Mouse (Mus musculus) cerebellum, postnatal 4 days (tissue): ENCODE data around the gene Flii.

ENCODE experiments used
- DNase-seq, 2 experiments: peaks; one replicate each; pipeline ENCODE4 v3.0.0; 2022; ENCODE audit warnings: low spot score in 2 of 2, mixed read lengths in 1 of 2

The Flii gene

GRCm38 (mm10) chr11:60726601-60727391 is at the start of gene Flii:
Flii (minus strand) TSS chr11:60727263.
- DNase-seq, result peak; percentile 52 to 81

DNA sequence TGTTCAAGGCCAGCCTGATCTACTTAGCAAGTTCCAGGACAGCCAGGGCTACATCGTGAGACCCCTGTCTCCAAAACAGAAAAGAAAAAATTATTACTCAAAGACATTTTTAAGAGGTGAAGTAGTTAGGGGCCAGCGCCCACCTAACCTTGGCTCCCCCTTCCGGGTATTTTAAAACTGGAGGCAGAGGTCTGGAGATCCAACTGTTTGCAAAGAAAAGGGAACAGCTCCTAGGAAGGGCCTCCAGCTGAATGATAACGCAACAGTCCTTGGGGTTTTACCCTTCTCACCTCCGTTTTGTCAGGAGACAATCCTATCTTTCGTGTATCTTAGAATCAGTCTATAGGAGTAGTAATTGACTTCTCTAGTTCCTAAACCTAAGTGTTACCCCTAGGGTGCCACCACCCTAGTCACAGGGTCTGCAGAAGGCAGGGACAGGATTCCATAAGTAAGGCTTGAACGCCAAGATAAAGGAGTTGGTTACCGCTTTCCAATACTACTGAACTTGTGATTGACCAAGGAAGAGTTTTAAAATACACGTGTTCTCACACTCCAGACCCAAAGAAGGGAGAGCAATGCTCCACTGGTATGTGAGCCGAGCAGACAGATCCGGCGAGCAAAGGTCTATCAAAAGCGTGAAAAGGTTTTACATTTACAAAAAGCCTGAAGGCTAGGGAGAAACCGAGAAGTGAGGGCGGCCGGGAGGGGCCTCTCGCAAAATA is 49.2 kb upstream of the Flii start:
- DNase-seq, result no peak

- DNase-seq, result no peak
These were observed 48.5 kb upstream of the Flii start for GRCm38 (mm10) chr11:60775578-60775977.

- no peak for DNase-seq
These were observed 47.8 kb upstream of the Flii start for GRCm38 (mm10) chr11:60774841-60775240.

GRCm38 (mm10) chr11:60774158-60774689 is 47.2 kb upstream of the Flii start:
- no peak for DNase-seq

DNA sequence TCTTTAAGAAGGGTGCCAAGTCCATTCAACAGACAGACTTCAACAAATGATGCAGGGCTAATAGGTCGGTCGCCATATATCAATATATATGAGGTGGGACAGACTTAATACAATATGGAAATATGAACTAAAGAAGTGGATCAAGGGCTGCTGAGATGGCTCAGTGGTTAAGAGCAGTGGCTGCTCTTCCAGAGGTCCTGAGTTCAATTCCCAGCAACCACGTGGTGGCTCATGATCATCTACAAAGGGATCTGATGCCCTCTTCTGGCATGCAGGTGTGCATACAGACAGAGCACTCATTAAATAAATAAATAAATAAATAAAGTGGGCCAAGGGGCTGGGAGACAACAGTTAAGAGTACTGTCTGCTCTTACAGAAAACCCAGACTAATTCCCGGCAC is 45.1 kb upstream of the Flii start:
- no peak for DNase-seq

- DNase-seq, result no peak
These were observed 43.7 kb upstream of the Flii start for GRCm38 (mm10) chr11:60770776-60771175.

DNA sequence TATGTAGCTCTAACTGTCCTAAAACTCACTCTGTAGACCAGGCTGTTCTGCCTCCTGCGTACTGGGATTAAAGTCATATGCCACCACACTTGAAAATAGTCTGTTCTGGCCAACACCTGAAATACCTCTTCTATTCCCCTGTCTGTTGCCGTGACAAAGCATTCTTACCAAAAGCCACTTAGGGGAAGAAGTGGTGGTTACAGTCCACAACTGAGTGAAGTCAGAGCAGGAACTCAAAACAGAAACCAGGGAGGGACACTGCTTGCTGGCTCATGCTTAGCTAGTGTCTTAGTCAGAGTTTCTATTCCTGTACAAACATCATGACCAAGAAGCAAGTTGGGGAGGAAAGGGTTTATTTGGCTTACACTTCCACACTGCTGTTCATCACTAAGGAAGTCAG is 42.3 kb upstream of the Flii start:
- no peak for DNase-seq

- DNase-seq, result no peak
These were observed 39.9 kb upstream of the Flii start for GRCm38 (mm10) chr11:60766969-60767368.

- no peak for DNase-seq
These were observed 34.6 kb upstream of the Flii start for GRCm38 (mm10) chr11:60761681-60762080.

DNA sequence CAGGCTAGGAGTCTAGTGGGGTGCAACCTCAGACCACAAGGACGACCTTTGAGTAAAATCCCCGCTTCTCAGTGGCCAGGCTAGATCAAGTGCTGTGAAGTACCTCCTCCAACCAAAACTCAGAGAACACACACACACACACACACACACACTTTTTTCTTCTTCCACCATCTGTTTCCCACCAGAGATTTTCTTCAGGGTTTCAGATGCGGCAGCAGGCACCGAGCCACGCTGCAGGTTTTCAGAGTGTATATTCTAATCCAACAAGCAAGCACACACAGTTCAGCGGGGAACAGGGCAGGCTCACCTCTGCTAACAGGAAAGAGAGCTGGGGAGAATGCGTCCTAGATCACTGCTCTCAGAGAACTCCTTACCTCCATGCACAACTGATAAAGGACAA is 28.5 kb upstream of the Flii start:
- DNase-seq, result no peak

- no peak for DNase-seq
These were observed 13.3 kb upstream of the Flii start for GRCm38 (mm10) chr11:60740321-60740720.

DNA sequence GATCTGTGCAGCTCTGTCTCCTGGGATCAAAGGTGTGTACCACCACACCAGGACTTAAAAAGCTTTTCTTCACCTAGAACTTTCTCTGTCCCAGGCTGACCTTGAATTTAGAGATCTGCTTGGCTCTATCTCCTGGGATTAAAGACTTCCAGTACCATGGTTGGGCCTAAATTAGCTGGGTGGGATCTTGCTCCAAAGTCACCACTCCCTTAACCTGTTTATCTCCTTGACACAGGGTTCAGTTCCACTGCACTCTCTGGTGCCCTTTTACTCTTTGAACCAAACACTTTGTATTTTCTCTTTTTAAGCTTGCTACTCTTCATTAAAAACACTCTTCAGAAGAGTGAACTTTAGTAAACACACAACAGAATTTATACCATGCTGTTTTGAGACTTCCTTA is 10.4 kb upstream of the Flii start:
- no peak for DNase-seq

GRCm38 (mm10) chr11:60736491-60736890 is 9.4 kb upstream of the Flii start:
- no peak for DNase-seq

GRCm38 (mm10) chr11:60735191-60735590 is 8.1 kb upstream of the Flii start:
- no peak for DNase-seq

DNA sequence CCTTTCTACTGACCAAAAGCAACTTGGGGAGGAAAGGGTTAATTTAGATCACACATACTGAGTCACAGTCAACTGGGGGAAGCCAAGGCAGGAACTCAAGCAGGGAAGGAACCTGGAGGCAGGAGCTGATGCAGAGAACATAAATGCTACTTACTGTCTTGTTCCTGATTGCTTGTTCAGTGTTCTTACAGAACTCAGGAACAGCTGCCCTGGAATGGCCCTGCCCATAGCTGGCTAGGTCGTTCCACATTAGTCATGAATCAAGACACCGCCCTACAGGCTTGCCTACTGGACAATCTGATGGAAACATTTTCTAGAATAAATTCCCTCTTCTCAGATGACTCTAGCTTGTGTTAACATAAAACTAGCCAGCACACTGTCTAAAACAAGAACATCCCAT is 7.1 kb upstream of the Flii start:
- DNase-seq, result no peak

GRCm38 (mm10) chr11:60731251-60731650 is 4.2 kb upstream of the Flii start:
- no peak for DNase-seq

- no peak for DNase-seq
These were observed 3.1 kb upstream of the Flii start for GRCm38 (mm10) chr11:60730169-60730568.

DNA sequence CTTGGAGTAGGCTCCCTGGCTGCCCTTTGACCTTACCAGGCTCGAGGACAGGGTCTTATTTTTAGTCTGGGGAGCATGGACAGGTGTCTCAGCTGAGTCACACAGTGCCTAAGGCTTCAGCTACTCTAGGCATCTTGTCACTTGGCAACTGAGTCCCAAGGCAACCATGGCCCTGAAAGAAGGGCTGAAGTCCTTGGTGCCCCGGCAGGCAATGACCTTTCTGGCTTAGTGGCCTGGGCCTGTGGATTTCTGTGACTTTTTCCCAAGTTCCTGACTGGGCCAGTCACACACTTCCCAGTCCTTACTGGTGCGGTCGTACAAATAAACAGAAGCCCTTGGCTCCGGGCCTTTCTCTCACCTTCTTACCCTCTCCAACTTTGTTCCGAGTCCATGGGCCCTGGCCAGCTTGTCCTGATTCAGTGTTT is 2.2 kb upstream of the Flii start:
- no peak for DNase-seq

GRCm38 (mm10) chr11:60728260-60728761 is 1.2 kb upstream of the Flii start, which contains the start of gene Mief2:
Mief2 (plus strand) TSS chr11:60728398.
- peak; percentile 74 to 90 for DNase-seq

- no peak for DNase-seq
These were observed 503 bp upstream of the Flii start for GRCm38 (mm10) chr11:60727392-60728140.

- DNase-seq, result no peak
These were observed 7.8 kb downstream of the Flii start for GRCm38 (mm10) chr11:60719263-60719662.
